Mouse (Mus musculus): ENCODE measurements around the gene B3gnt4. TPM values are rescaled to one million over a fixed set of nuclear protein-coding genes. Genes with fewer than 3 reads are reported as not detected.

The B3gnt4 gene
- total and polyA plus RNA-seq, 2 experiments from 2014 or later: 1.4 to 4.5 TPM

DNA sequence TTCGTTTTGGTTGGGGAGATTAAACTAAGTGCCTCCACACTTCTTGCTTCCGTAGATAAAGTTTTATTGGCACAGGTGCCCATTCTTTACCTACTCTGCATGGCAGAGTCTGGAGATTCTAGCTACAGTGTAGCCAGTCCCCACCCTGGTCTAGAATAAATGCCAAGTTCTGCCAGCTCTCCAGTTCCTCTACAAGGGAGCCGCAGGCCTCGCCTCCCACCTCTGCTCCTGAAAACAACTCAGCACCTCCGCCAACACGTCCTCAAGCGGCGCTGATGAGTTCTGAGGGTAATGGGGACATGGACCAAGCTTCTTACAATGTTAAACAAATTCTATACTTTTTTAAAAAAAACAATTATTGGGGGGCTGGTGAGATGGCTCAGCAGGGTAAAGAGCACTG is 49.3 kb downstream of the B3gnt4 start:
- Histone ChIP-seq H3K4me3 (ENCODE audit: low read length) (no peak overlapping the region), H3K27ac (no peak overlapping the region), H3K9ac (replicated peaks; ENCODE audit: low read length) (no peak overlapping the region), H3K9me3 (ENCODE audit: low read length) (no peaks in the 10 kb centered on the region), H3K4me1 (ENCODE audit: insufficient read depth, low read length) (no peaks in the 10 kb centered on the region), H3K4me2 (ENCODE audit: low read depth, low read length) (no peak overlapping the region), H3K36me3 (ENCODE audit: insufficient read depth, low read length) (peaks cover 49% of the 10 kb centered on the region), H3K27me3 (ENCODE audit: insufficient read depth, low read length) (no peaks in the 10 kb centered on the region)
- ATAC-seq: no peak
- no peak for DNase-seq (ENCODE audit: low spot score)
- TF ChIP-seq CTCF (IDR thresholded peaks at IDR 0.05; ENCODE audit: low read depth): no peak
- WGBS: 94% methylated on average over 8 of the region's 8 CpGs

DNA sequence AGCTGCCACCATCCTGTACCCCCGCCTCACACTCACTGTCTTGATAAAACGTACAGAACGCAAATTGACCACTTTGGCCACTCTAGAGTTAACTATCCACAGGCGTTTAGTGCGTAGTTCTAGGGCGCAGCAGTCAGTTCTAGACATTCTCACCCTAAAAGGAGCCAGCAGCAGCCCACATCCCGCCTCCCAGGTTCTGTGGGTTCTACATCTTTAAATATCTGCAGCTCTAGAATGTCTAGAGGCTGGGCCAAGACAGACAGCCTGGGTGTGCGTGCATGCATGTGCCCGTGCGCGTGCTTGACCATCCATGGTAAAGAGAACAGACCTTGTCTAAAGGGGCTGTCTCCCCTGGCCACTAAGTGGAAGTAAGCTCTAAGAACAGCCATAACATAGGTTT is 50.9 kb downstream of the B3gnt4 start:
- H3K27me3 ChIP-seq (ENCODE audit: insufficient read depth, low read length): no peaks in the 10 kb centered on the region
- no peak overlapping the region for H3K4me2 ChIP-seq (ENCODE audit: low read depth, low read length)
- no peak overlapping the region for H3K27ac ChIP-seq
- no peaks in the 10 kb centered on the region for H3K4me1 ChIP-seq (ENCODE audit: insufficient read depth, low read length)
- no peaks in the 10 kb centered on the region for H3K9me3 ChIP-seq (ENCODE audit: low read length)
- ATAC-seq (no peak), DNase-seq (ENCODE audit: low spot score) (no peak)
- H3K9ac ChIP-seq (replicated peaks; ENCODE audit: low read length): no peak overlapping the region
- no peak overlapping the region for H3K4me3 ChIP-seq (ENCODE audit: low read length)
- no peak for TF ChIP-seq CTCF (IDR thresholded peaks at IDR 0.05; ENCODE audit: low read depth)
- WGBS: 94% methylated on average over 11 of the region's 11 CpGs
- peaks cover 57% of the 10 kb centered on the region for H3K36me3 ChIP-seq (ENCODE audit: insufficient read depth, low read length)

Small RNA genes within 50 kb of the gene (microRNA-seq; reads per million reads assigned to microRNA genes)
- 0.71 to 0.72 reads per million in 2 experiments for gene Mir7647

Other genes starting within 250 kb of the B3gnt4 start
- 42.4 and 42.6 TPM in 2 replicates for gene Bcl7a, start 166.6 kb upstream of the B3gnt4 start, total RNA-seq (2014; rRNA removed)
- 25.1 and 25.6 TPM in 2 replicates for gene Bcl7a, start 166.6 kb upstream of the B3gnt4 start, polyA plus RNA-seq (2015; fragmentation: Nextera tagmentation; extraction: Ambion mirVana)
- 16.8 and 17.9 TPM in 2 replicates for gene Mlxip, start 115.7 kb upstream of the B3gnt4 start, total RNA-seq (2014; rRNA removed)
- 8.7 and 12.5 TPM in 2 replicates for gene Mlxip, start 115.7 kb upstream of the B3gnt4 start, polyA plus RNA-seq (2015; fragmentation: Nextera tagmentation; extraction: Ambion mirVana)
- 0.10 TPM in 1 of 2 replicates, not detected in the other for gene Lrrc43, start 21.2 kb upstream of the B3gnt4 start, total RNA-seq (2014; rRNA removed)
- 0.88 and 0.98 TPM in 2 replicates for gene Lrrc43, start 21.2 kb upstream of the B3gnt4 start, polyA plus RNA-seq (2015; fragmentation: Nextera tagmentation; extraction: Ambion mirVana)
- not detected in 2 replicates for gene Il31, start 21.0 kb upstream of the B3gnt4 start, total RNA-seq (2014; rRNA removed)
- not detected in 2 replicates for gene Il31, start 21.0 kb upstream of the B3gnt4 start, polyA plus RNA-seq (2015; fragmentation: Nextera tagmentation; extraction: Ambion mirVana)
- gene Diablo, start 13.7 kb downstream of the B3gnt4 start, total RNA-seq (2014; rRNA removed): 61.3 and 76.7 TPM in 2 replicates
- gene Diablo, start 13.7 kb downstream of the B3gnt4 start, polyA plus RNA-seq (2015; fragmentation: Nextera tagmentation; extraction: Ambion mirVana): 89.4 and 99.6 TPM in 2 replicates
- 0.14 and 0.52 TPM in 2 replicates for gene Gm49027, start 15.0 kb downstream of the B3gnt4 start, total RNA-seq (2014; rRNA removed)
- gene Gm49027, start 15.0 kb downstream of the B3gnt4 start, polyA plus RNA-seq (2015; fragmentation: Nextera tagmentation; extraction: Ambion mirVana): 0.39 and 0.68 TPM in 2 replicates
- gene Vps33a, start 62.6 kb downstream of the B3gnt4 start, total RNA-seq (2014; rRNA removed): 46.5 and 55.6 TPM in 2 replicates
- gene Vps33a, start 62.6 kb downstream of the B3gnt4 start, polyA plus RNA-seq (2015; fragmentation: Nextera tagmentation; extraction: Ambion mirVana): 34.0 and 34.7 TPM in 2 replicates
- 47.3 and 58.0 TPM in 2 replicates for gene Clip1, start 174.2 kb downstream of the B3gnt4 start, total RNA-seq (2014; rRNA removed)
- 68.6 and 71.6 TPM in 2 replicates for gene Clip1, start 174.2 kb downstream of the B3gnt4 start, polyA plus RNA-seq (2015; fragmentation: Nextera tagmentation; extraction: Ambion mirVana)
- 23.9 and 26.5 TPM in 2 replicates for gene Zcchc8, start 210.6 kb downstream of the B3gnt4 start, total RNA-seq (2014; rRNA removed)
- gene Zcchc8, start 210.6 kb downstream of the B3gnt4 start, polyA plus RNA-seq (2015; fragmentation: Nextera tagmentation; extraction: Ambion mirVana): 40.0 and 46.8 TPM in 2 replicates
- 31.1 and 39.9 TPM in 2 replicates for gene Rsrc2, start 239.0 kb downstream of the B3gnt4 start, total RNA-seq (2014; rRNA removed)
- 112 and 136 TPM in 2 replicates for gene Rsrc2, start 239.0 kb downstream of the B3gnt4 start, polyA plus RNA-seq (2015; fragmentation: Nextera tagmentation; extraction: Ambion mirVana)
- gene Kntc1, start 239.3 kb downstream of the B3gnt4 start, total RNA-seq (2014; rRNA removed): 7.1 and 23.1 TPM in 2 replicates
- gene Kntc1, start 239.3 kb downstream of the B3gnt4 start, polyA plus RNA-seq (2015; fragmentation: Nextera tagmentation; extraction: Ambion mirVana): 4.1 and 6.9 TPM in 2 replicates

All from hindbrain, postnatal 0 days (tissue).